Mouse (Mus musculus): Measurements from ENCODE around the gene Tmprss4. TPM values are rescaled to one million over a fixed set of nuclear protein-coding genes. Genes with fewer than 3 reads are reported as not detected.

The Tmprss4 gene
- 16.3 TPM for polyA plus RNA-seq (2014; fragmentation: Illumina TruSeq; extraction: RNeasy Lipid Tissue Mini Kit (QIAGEN cat#74804); ENCODE audit: insufficient read depth, low read depth, low replicate concordance)

GRCm38 (mm10) chr9:45203797-45204410 is at the start of gene Tmprss4:
TSS of gene Tmprss4 (minus strand) at chr9:45204092.

DNA sequence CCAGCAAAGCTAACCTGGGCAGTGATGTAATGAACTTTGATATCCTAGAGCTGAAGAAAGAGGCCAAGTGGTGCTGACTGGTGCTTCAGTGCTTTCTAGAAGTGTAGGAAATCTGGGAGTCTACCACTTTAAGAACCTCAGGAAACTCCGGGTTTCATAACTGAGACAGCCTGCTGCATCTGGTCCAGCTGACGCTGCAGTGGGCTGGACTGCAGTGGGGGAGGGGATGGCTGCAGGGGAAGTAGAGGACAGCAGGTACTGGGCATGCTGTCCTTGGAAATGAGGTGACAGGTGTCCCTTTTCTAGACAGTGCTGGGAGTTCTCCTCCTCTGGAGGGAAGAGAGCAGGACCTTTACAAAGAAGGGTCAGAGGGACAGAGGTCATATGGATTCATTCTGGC is 22.1 kb downstream of the Tmprss4 start, which contains the start of gene BC049352:
Gene BC049352, plus strand, starts transcription at position 238 of the 400 bp plus-strand sequence.

GRCm38 (mm10) chr9:45138191-45139032 is 65.5 kb downstream of the Tmprss4 start, which contains the start of gene Scn4b:
TSS of gene Scn4b (plus strand) at chr9:45138395.

Other genes with a start within 250 kb of the Tmprss4 start
- 10.6 TPM for gene Ube4a, start 238.5 kb downstream of the Tmprss4 start, polyA plus RNA-seq (2014; fragmentation: Illumina TruSeq; extraction: RNeasy Lipid Tissue Mini Kit (QIAGEN cat#74804); ENCODE audit: insufficient read depth, low read depth, low replicate concordance)
- gene Cd3g, start 223.7 kb downstream of the Tmprss4 start, polyA plus RNA-seq (2014; fragmentation: Illumina TruSeq; extraction: RNeasy Lipid Tissue Mini Kit (QIAGEN cat#74804); ENCODE audit: insufficient read depth, low read depth, low replicate concordance), result 14.7 TPM
- gene Cd3d, start 222.3 kb downstream of the Tmprss4 start, polyA plus RNA-seq (2014; fragmentation: Illumina TruSeq; extraction: RNeasy Lipid Tissue Mini Kit (QIAGEN cat#74804); ENCODE audit: insufficient read depth, low read depth, low replicate concordance), result 12.3 TPM
- 5.1 TPM for gene Cd3e, start 194.5 kb downstream of the Tmprss4 start, polyA plus RNA-seq (2014; fragmentation: Illumina TruSeq; extraction: RNeasy Lipid Tissue Mini Kit (QIAGEN cat#74804); ENCODE audit: insufficient read depth, low read depth, low replicate concordance)
- gene Mpzl2, start 164.3 kb downstream of the Tmprss4 start, polyA plus RNA-seq (2014; fragmentation: Illumina TruSeq; extraction: RNeasy Lipid Tissue Mini Kit (QIAGEN cat#74804); ENCODE audit: insufficient read depth, low read depth, low replicate concordance), result 1.9 TPM
- gene Mpzl3, start 148.9 kb downstream of the Tmprss4 start, polyA plus RNA-seq (2014; fragmentation: Illumina TruSeq; extraction: RNeasy Lipid Tissue Mini Kit (QIAGEN cat#74804); ENCODE audit: insufficient read depth, low read depth, low replicate concordance), result 2.6 TPM
- gene Jaml, start 124.9 kb downstream of the Tmprss4 start, polyA plus RNA-seq (2014; fragmentation: Illumina TruSeq; extraction: RNeasy Lipid Tissue Mini Kit (QIAGEN cat#74804); ENCODE audit: insufficient read depth, low read depth, low replicate concordance), result 4.2 TPM
- 0.14 TPM for gene Scn2b, start 86.3 kb downstream of the Tmprss4 start, polyA plus RNA-seq (2014; fragmentation: Illumina TruSeq; extraction: RNeasy Lipid Tissue Mini Kit (QIAGEN cat#74804); ENCODE audit: insufficient read depth, low read depth, low replicate concordance)
- gene Scn4b, start 65.7 kb downstream of the Tmprss4 start, polyA plus RNA-seq (2014; fragmentation: Illumina TruSeq; extraction: RNeasy Lipid Tissue Mini Kit (QIAGEN cat#74804); ENCODE audit: insufficient read depth, low read depth, low replicate concordance), result 0.30 TPM
- gene BC049352, start 22.1 kb downstream of the Tmprss4 start, polyA plus RNA-seq (2014; fragmentation: Illumina TruSeq; extraction: RNeasy Lipid Tissue Mini Kit (QIAGEN cat#74804); ENCODE audit: insufficient read depth, low read depth, low replicate concordance), result not detected
- gene Il10ra, start 65.1 kb upstream of the Tmprss4 start, polyA plus RNA-seq (2014; fragmentation: Illumina TruSeq; extraction: RNeasy Lipid Tissue Mini Kit (QIAGEN cat#74804); ENCODE audit: insufficient read depth, low read depth, low replicate concordance), result 12.3 TPM
- gene Tmprss13, start 115.0 kb upstream of the Tmprss4 start, polyA plus RNA-seq (2014; fragmentation: Illumina TruSeq; extraction: RNeasy Lipid Tissue Mini Kit (QIAGEN cat#74804); ENCODE audit: insufficient read depth, low read depth, low replicate concordance), result 1.8 TPM
- gene Fxyd6, start 166.1 kb upstream of the Tmprss4 start, polyA plus RNA-seq (2014; fragmentation: Illumina TruSeq; extraction: RNeasy Lipid Tissue Mini Kit (QIAGEN cat#74804); ENCODE audit: insufficient read depth, low read depth, low replicate concordance), result 20.8 TPM
- 5.7 TPM for gene Fxyd2, start 195.6 kb upstream of the Tmprss4 start, polyA plus RNA-seq (2014; fragmentation: Illumina TruSeq; extraction: RNeasy Lipid Tissue Mini Kit (QIAGEN cat#74804); ENCODE audit: insufficient read depth, low read depth, low replicate concordance)
- gene Dscaml1, start 222.5 kb upstream of the Tmprss4 start, polyA plus RNA-seq (2014; fragmentation: Illumina TruSeq; extraction: RNeasy Lipid Tissue Mini Kit (QIAGEN cat#74804); ENCODE audit: insufficient read depth, low read depth, low replicate concordance), result not detected